Mouse (Mus musculus): ENCODE data around the gene Adam15. TPM values are rescaled to one million over a fixed set of nuclear protein-coding genes. Genes with fewer than 3 reads are reported as not detected.

Gene Adam15
- total RNA-seq, 2 experiments from 2014 or later, result 35.0 to 40.1 TPM

GRCm38 (mm10) chr3:89385451-89385850, 35.7 kb upstream of the Adam15 start:
- DNase-seq, result no peak
- intact Hi-C loops (cut with DNase I; ENCODE audit: low total_unique reads), result no loop called here

DNA sequence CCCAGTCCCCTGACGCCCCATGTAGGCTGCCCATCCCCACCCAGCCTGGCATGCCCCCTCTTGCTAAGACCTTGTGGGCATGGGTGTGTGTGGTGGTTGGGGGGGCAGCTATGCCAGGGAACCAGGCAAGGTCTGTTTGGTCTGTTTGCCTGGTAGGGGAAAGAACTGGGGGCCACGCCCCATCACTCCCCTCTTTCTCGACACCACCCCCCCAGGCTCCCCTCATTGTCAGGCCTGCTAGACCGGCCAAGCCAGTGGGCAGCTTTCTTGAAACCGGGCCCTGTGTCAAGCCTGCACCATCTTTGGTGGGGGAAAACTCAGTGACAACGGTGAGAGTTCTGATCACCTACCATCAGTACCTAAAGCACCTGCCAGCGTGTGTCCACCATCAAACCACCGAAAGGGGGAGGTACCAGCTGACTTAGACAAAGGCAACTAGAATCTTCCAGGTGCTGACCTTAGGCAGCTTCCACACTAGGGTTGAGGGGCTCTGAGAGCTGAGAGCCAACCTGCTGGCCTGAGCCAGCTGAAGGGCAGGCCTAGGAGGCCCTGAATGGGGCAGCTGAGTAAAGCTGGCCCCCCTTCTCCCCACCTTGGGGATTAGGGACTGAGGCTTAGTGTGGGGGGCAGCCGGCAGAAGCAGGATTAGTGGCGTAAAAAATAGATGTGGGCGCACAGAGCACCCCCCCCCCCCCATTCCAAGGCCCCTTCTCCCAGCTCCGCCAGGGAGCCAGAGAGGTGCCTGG, 34.7 kb upstream of the Adam15 start:
- intact Hi-C loops (cut with DNase I; ENCODE audit: low total_unique reads), result no loop called here
- DNase-seq, result no peak

DNA sequence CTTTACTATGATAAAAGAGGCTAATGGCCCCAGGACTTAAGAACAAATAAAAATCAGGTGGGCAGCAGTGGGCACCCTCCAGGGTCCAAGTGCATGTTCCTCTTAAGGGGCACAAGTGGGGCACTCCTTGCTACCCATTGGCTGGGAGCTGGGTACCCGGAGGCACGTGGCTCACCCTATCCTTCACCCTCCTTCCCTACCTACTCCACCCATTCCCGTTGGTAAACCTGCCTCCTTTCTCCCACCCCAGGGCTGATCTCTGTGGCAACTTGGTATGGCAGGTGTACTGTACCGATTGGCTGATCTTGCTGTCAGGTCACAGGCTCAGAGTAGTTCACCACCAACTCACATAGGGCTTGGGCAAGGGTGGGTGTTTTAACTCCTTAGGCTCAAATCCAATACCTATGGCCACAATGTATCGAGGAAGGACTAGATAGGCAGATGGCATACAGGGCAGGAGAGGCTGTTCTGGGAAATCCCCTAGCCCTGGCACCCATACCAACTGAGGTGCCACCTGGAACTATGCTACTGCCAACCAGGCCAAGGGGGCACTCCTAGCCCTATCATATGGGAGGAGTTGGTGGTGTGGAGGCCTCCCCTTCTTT, 34.0 kb upstream of the Adam15 start:
- intact Hi-C loops (cut with DNase I; ENCODE audit: low total_unique reads), result no loop called here
- no peak for DNase-seq

GRCm38 (mm10) chr3:89382950-89383349, 33.2 kb upstream of the Adam15 start:
- intact Hi-C loops (cut with DNase I; ENCODE audit: low total_unique reads), result no loop called here
- DNase-seq, result no peak

- intact Hi-C loops (cut with DNase I; ENCODE audit: low total_unique reads), result no loop called here
- DNase-seq, result no peak
Observed at GRCm38 (mm10) chr3:89382033-89382882, 32.5 kb upstream of the Adam15 start.

- DNase-seq, result no peak
- intact Hi-C loops (cut with DNase I; ENCODE audit: low total_unique reads), result no loop called here
Observed at GRCm38 (mm10) chr3:89381233-89381632, 31.4 kb upstream of the Adam15 start.

GRCm38 (mm10) chr3:89380711-89381110, 30.9 kb upstream of the Adam15 start:
- intact Hi-C loops (cut with DNase I; ENCODE audit: low total_unique reads), result no loop called here
- no peak for DNase-seq

- DNase-seq, result no peak
- intact Hi-C loops (cut with DNase I; ENCODE audit: low total_unique reads), result no loop called here
Observed at GRCm38 (mm10) chr3:89380291-89380690, 30.5 kb upstream of the Adam15 start.

- DNase-seq, result no peak
- intact Hi-C loops (cut with DNase I; ENCODE audit: low total_unique reads), result loop anchor here (10.0 kb wide), 1 partner anchor 105 kb away; no protein-coding TSS in a partner anchor
Observed at GRCm38 (mm10) chr3:89379388-89380131, 29.8 kb upstream of the Adam15 start.

GRCm38 (mm10) chr3:89378394-89379067, 28.7 kb upstream of the Adam15 start:
- peak; percentile 78 for DNase-seq
- intact Hi-C loops (cut with DNase I; ENCODE audit: low total_unique reads), result loop anchor here (10.0 kb wide), 1 partner anchor 106 kb away; no protein-coding TSS in a partner anchor

DNA sequence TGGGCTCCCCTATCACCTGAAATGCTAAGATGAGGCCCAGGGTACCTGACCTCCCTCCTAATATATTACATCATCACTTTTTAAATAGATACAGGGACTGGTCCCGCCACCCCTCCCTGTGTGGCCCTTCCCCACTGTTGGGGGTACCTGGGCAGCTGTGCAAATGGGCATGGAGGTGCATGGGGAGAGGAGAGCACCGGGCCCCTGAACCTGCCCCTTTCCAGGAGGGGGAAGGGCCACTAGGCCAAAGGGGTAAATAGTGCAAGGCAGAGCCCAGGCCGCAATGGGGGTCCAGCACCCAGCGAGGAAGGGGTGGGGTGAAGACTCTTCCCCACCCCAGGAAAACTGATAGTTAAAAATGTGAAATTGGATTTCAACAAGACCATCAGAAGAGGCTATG, 28.0 kb upstream of the Adam15 start:
- intact Hi-C loops (cut with DNase I; ENCODE audit: low total_unique reads), result loop anchor here (10.0 kb wide), 1 partner anchor 107 kb away; no protein-coding TSS in a partner anchor

GRCm38 (mm10) chr3:89373581-89374231, 23.9 kb upstream of the Adam15 start:
- DNase-seq, result no peak
- intact Hi-C loops (cut with DNase I; ENCODE audit: low total_unique reads), result loop anchor here (10.0 kb wide), 1 partner anchor 111 kb away; no protein-coding TSS in a partner anchor

More for the DNA sequence above, 28.0 kb upstream of the Adam15 start:
- DNase-seq, result no peak

- no peak for DNase-seq
- intact Hi-C loops (cut with DNase I; ENCODE audit: low total_unique reads), result no loop called here
Observed at GRCm38 (mm10) chr3:89367338-89367737, 17.5 kb upstream of the Adam15 start.

- intact Hi-C loops (cut with DNase I; ENCODE audit: low total_unique reads), result no loop called here
Observed at GRCm38 (mm10) chr3:89365486-89366414, 16.0 kb upstream of the Adam15 start.

GRCm38 (mm10) chr3:89365153-89365485, 15.3 kb upstream of the Adam15 start, which contains the start of gene Dcst1:
TSS of gene Dcst1 (minus strand) at chr3:89365253.
- DNase-seq, result no peak
- intact Hi-C loops (cut with DNase I; ENCODE audit: low total_unique reads), result no loop called here

More at GRCm38 (mm10) chr3:89365486-89366414, 16.0 kb upstream of the Adam15 start:
- DNase-seq, result no peak

DNA sequence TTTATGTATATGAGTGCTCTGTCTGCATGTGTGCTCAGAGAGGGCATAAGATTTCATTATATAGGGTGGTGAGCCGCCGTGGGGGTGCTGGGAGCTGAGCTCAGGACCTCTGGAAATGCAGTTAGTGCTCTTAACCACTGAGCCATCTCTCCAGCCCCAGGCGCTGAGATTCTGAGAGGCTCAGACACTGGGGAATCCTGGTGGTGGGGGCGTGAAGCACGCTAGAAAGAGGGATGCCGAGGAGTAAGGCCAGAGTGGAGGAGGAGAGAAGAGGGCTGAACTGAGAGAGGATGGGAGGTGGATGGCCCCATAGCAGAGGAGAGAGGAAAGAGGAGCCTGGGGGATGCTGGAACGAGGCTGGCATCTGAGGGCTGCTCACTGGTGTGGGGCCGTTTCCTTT, 14.8 kb upstream of the Adam15 start:
- intact Hi-C loops (cut with DNase I; ENCODE audit: low total_unique reads), result no loop called here
- no peak for DNase-seq

- no peak for DNase-seq
- intact Hi-C loops (cut with DNase I; ENCODE audit: low total_unique reads), result no loop called here
Observed at GRCm38 (mm10) chr3:89361675-89362074, 11.9 kb upstream of the Adam15 start, which contains the start of gene Dcst2. TSS of gene Dcst2 (plus strand) at chr3:89361975.

Measured in gastrocnemius, postnatal 14 days (tissue).